Mouse (Mus musculus): ENCODE measurements at regions not wholly inside any gene's neighbourhood (a gene's known extent, or its start where the extent isn't known, plus 50 kb on each side); places are given as distances from the start of the nearest gene placed in this dataset.
A peak's percentile ranks its signal among the peaks of the same experiment; 100 is the strongest.
"Not testable (repeated sequence)": the region's sequence is repeated elsewhere in the genome, so short reads cannot be mapped to it uniquely, and the experiment has no call there.

- Histone ChIP-seq H3K36me3 (replicated peaks; ENCODE audit: low read length) (no peaks in the 10 kb centered on the region), H3K4me1 (no peaks in the 10 kb centered on the region), H3K27me3 (replicated peaks) (no peaks in the 10 kb centered on the region), H3K4me3 (replicated peaks) (no peak overlapping the region), H3K9me3 (peaks cover 18% of the 10 kb centered on the region)
- TF ChIP-seq FLI1 (IDR thresholded peaks at IDR 0.05; ENCODE audit: low read length) (no peak), GATA1 (IDR thresholded peaks at IDR 0.05; ENCODE audit: borderline replicate concordance, low read length) (no peak)
Measured at GRCm38 (mm10) chr5:117040878-117041277, 75.0 kb downstream of the Suds3 start.

- no peak for TF ChIP-seq FLI1 (IDR thresholded peaks at IDR 0.05; ENCODE audit: low read length)
- TF ChIP-seq GATA1 (IDR thresholded peaks at IDR 0.05; ENCODE audit: borderline replicate concordance, low read length), result no peak
- H3K4me1 ChIP-seq, result no peaks in the 10 kb centered on the region
- H3K4me3 ChIP-seq (replicated peaks), result no peak overlapping the region
- H3K36me3 ChIP-seq (replicated peaks; ENCODE audit: low read length), result no peaks in the 10 kb centered on the region
- peaks cover 30% of the 10 kb centered on the region for H3K9me3 ChIP-seq
- H3K27me3 ChIP-seq (replicated peaks), result no peaks in the 10 kb centered on the region
Measured at GRCm38 (mm10) chr5:117037261-117037660, 78.7 kb downstream of the Suds3 start.

- no peaks in the 10 kb centered on the region for H3K27me3 ChIP-seq (replicated peaks)
- peaks cover 55% of the 10 kb centered on the region for H3K9me3 ChIP-seq
- no peak for TF ChIP-seq GATA1 (IDR thresholded peaks at IDR 0.05; ENCODE audit: borderline replicate concordance, low read length)
- TF ChIP-seq FLI1 (IDR thresholded peaks at IDR 0.05; ENCODE audit: low read length), result no peak
- H3K4me3 ChIP-seq (replicated peaks), result no peak overlapping the region
- no peaks in the 10 kb centered on the region for H3K36me3 ChIP-seq (replicated peaks; ENCODE audit: low read length)
- no peaks in the 10 kb centered on the region for H3K4me1 ChIP-seq
Measured at GRCm38 (mm10) chr5:117032130-117032529, 83.8 kb downstream of the Suds3 start.

- H3K4me3 ChIP-seq (replicated peaks), result no peak overlapping the region
- H3K36me3 ChIP-seq (replicated peaks; ENCODE audit: low read length), result no peaks in the 10 kb centered on the region
- H3K4me1 ChIP-seq, result no peaks in the 10 kb centered on the region
- H3K27me3 ChIP-seq (replicated peaks), result no peaks in the 10 kb centered on the region
- TF ChIP-seq GATA1 (IDR thresholded peaks at IDR 0.05; ENCODE audit: borderline replicate concordance, low read length) (no peak), FLI1 (IDR thresholded peaks at IDR 0.05; ENCODE audit: low read length) (no peak)
- H3K9me3 ChIP-seq, result peaks cover 63% of the 10 kb centered on the region
Measured at GRCm38 (mm10) chr5:117025689-117026383, 90.1 kb downstream of the Suds3 start.

GRCm38 (mm10) chr5:117018419-117019150, 97.3 kb downstream of the Suds3 start:
- no peak for TF ChIP-seq GATA1 (IDR thresholded peaks at IDR 0.05; ENCODE audit: borderline replicate concordance, low read length)
- no peak for TF ChIP-seq FLI1 (IDR thresholded peaks at IDR 0.05; ENCODE audit: low read length)
- Histone ChIP-seq H3K27me3 (replicated peaks) (no peaks in the 10 kb centered on the region), H3K4me3 (replicated peaks) (no peak overlapping the region), H3K4me1 (no peaks in the 10 kb centered on the region), H3K9me3 (peaks cover 55% of the 10 kb centered on the region), H3K36me3 (replicated peaks; ENCODE audit: low read length) (no peaks in the 10 kb centered on the region)

- Histone ChIP-seq H3K36me3 (replicated peaks; ENCODE audit: low read length) (no peaks in the 10 kb centered on the region), H3K27me3 (replicated peaks) (no peaks in the 10 kb centered on the region), H3K9me3 (peaks cover 19% of the 10 kb centered on the region), H3K4me3 (replicated peaks) (no peak overlapping the region), H3K4me1 (no peaks in the 10 kb centered on the region)
- TF ChIP-seq GATA1 (IDR thresholded peaks at IDR 0.05; ENCODE audit: borderline replicate concordance, low read length) (no peak), FLI1 (IDR thresholded peaks at IDR 0.05; ENCODE audit: low read length) (no peak)
Measured at GRCm38 (mm10) chr5:117011128-117011527, 104.8 kb downstream of the Suds3 start.

GRCm38 (mm10) chr5:117000770-117001201, 115.1 kb downstream of the Suds3 start:
- peaks cover 58% of the 10 kb centered on the region for H3K9me3 ChIP-seq
- H3K36me3 ChIP-seq (replicated peaks; ENCODE audit: low read length), result no peaks in the 10 kb centered on the region
- no peaks in the 10 kb centered on the region for H3K27me3 ChIP-seq (replicated peaks)
- H3K4me3 ChIP-seq (replicated peaks), result no peak overlapping the region
- no peak for TF ChIP-seq FLI1 (IDR thresholded peaks at IDR 0.05; ENCODE audit: low read length)
- no peak for TF ChIP-seq GATA1 (IDR thresholded peaks at IDR 0.05; ENCODE audit: borderline replicate concordance, low read length)
- H3K4me1 ChIP-seq, result no peaks in the 10 kb centered on the region

- no peaks in the 10 kb centered on the region for H3K27me3 ChIP-seq (replicated peaks)
- peaks cover 71% of the 10 kb centered on the region for H3K9me3 ChIP-seq
- no peaks in the 10 kb centered on the region for H3K4me1 ChIP-seq
- H3K36me3 ChIP-seq (replicated peaks; ENCODE audit: low read length), result no peaks in the 10 kb centered on the region
- H3K4me3 ChIP-seq (replicated peaks), result no peak overlapping the region
- TF ChIP-seq FLI1 (IDR thresholded peaks at IDR 0.05; ENCODE audit: low read length), result no peak
- no peak for TF ChIP-seq GATA1 (IDR thresholded peaks at IDR 0.05; ENCODE audit: borderline replicate concordance, low read length)
Measured at GRCm38 (mm10) chr5:116994508-116994907, 121.4 kb downstream of the Suds3 start.

GRCm38 (mm10) chr5:116993674-116994073, 122.2 kb downstream of the Suds3 start:
- Histone ChIP-seq H3K27me3 (replicated peaks) (no peaks in the 10 kb centered on the region), H3K9me3 (peaks cover 69% of the 10 kb centered on the region), H3K4me1 (no peaks in the 10 kb centered on the region), H3K4me3 (replicated peaks) (no peak overlapping the region), H3K36me3 (replicated peaks; ENCODE audit: low read length) (no peaks in the 10 kb centered on the region)
- TF ChIP-seq GATA1 (IDR thresholded peaks at IDR 0.05; ENCODE audit: borderline replicate concordance, low read length) (no peak), FLI1 (IDR thresholded peaks at IDR 0.05; ENCODE audit: low read length) (no peak)

- peaks cover 62% of the 10 kb centered on the region for H3K9me3 ChIP-seq
- no peak for TF ChIP-seq GATA1 (IDR thresholded peaks at IDR 0.05; ENCODE audit: borderline replicate concordance, low read length)
- no peak for TF ChIP-seq FLI1 (IDR thresholded peaks at IDR 0.05; ENCODE audit: low read length)
- H3K27me3 ChIP-seq (replicated peaks), result no peaks in the 10 kb centered on the region
- H3K4me3 ChIP-seq (replicated peaks), result peak overlapping the region; percentile 28
- no peaks in the 10 kb centered on the region for H3K36me3 ChIP-seq (replicated peaks; ENCODE audit: low read length)
- H3K4me1 ChIP-seq, result no peaks in the 10 kb centered on the region
Measured at GRCm38 (mm10) chr5:116991461-116991860, 124.5 kb downstream of the Suds3 start.

GRCm38 (mm10) chr5:116971474-116971873, 144.4 kb downstream of the Suds3 start:
- H3K36me3 ChIP-seq (replicated peaks; ENCODE audit: low read length); H3K27me3 ChIP-seq (replicated peaks); H3K4me1 ChIP-seq; H3K4me3 ChIP-seq (replicated peaks): not testable (repeated sequence)
- H3K9me3 ChIP-seq, result peaks cover 34% of the 10 kb centered on the region
